Mouse (Mus musculus) adrenal gland, adult 8-10 months (tissue): ENCODE data around the gene Foxj3. TPM values are rescaled to one million over a fixed set of nuclear protein-coding genes. Genes with fewer than 3 reads are reported as not detected.
"Not testable (repeated sequence)": the region's sequence is repeated elsewhere in the genome, so short reads cannot be mapped to it uniquely, and the experiment has no call there.

Source experiments
- DNase-seq: peaks from one replicate; pipeline ENCODE4 v3.0.0; 2022
- total RNA-seq, 4 experiments: library from RNA; stranded (reverse); gene quantifications; 2 replicates each; pipeline ENCODE4 v1.2.4; 2022

Gene Foxj3
- total RNA-seq, result 10 to 100 TPM; 36.4 to 54.2 (median 52.0) TPM

DNA sequence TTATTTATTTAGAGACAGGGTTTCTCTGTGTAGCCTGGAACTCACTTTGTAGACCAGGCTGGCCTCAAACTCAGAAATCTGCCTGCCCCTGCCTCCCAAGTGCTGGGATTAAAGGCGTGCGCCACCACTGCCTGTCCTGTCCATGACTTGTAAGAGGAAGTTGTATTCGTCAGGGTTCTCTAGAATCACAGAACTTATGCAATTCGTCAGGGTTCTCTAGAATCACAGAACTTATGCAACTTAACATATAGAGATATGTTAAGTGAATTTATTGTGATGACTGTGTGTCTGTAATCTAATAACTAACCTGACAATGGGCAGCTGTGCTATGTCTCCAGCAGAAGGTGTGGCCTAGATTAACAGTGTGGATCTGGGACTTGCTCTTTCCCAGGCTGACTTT is at the start of gene Foxj3:
TSS of gene Foxj3 (plus strand) at position 390 of the 400 bp plus-strand sequence.
- not testable (repeated sequence) for DNase-seq

DNA sequence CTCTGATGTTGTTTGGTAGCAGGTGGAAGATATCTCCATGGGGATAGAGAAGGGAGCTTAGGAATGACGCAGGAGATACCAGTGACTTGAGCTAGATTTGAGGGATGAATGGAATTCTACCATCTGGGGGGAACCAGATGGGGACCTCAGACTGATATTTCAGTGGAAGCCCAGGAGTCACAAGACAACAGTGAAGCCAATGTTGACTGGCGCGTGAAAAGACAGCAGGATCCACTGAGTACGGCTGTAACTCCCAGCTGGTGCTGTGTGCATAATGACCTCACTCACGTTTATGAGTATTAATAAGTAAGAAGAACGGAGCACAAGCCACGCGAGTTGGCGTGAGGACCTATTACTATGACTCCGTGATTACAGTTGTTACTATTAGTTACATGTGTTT is 47.1 kb upstream of the Foxj3 start:
- DNase-seq, result no peak

DNA sequence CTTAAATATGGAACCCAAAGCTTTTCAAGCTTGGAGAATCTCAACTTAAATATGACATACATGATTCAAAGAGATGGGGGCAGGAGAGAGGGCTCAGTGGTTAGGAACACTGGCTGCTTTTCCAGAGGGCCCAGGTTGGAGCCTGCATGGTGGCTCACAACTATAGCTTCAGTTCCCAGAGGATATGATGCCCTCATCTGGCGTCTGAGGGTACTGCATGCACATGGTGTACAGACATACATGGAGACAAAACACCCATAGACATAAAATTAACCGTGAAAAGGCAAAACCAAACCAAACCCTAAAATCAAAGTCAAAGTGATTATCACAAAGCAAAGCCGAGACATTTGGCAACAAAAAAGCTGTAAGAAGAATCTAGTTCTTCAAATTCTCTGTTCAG is 46.0 kb upstream of the Foxj3 start:
- DNase-seq, result no peak

DNA sequence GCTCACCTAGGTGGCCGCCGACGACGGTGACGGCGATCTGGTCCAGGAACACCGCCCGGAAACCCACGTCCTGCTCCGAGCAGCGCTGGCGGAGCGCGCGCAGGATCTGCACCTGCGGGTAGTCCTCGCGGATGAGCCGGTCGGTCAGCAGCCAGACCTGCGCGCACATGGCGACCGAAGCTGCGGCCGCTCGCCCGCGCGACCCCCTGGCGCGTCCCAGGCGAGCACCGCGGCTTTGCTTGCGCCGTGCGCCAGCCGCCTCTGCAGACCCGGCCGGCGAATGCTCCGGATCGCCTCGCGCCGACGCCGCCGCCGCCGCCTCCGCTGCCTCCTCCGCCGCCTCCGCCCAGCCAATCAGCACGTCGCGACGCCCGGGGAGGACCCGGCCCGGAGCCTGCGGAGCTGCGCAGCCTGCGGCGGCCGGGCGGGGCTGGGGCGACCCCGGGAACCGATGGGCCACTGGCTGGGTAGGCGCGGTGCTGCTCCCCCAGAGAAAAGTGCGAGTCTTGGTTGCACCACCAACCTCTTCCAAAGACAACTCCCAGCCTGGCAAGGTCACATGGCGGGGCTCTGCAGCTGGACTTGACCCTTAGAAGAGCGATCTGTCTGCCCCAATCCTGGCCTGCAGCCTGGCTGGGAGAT is 44.4 kb upstream of the Foxj3 start, which contains the start of gene Rimkla:
TSS of gene Rimkla (minus strand) at position 338 of the 642 bp plus-strand sequence.
- peak; percentile 23 for DNase-seq

DNA sequence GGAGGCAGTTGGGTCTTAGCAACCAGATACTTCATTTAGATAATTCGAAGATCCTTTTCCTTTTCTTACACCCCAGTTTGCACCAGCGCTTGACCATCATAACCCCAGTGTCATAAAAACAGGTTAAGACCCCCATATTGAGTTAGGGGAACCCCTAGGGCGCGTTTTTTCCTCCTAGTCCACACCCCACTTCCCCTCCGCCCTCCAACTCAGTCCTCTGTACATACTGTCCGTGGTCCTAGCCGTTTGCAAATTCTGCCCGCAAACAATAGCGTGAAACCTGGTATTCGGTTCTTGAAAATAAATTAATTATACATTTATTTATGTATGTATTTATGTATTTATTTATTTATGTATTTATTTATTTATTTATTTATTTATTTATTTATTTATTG is 43.9 kb upstream of the Foxj3 start:
- DNase-seq, result no peak

DNA sequence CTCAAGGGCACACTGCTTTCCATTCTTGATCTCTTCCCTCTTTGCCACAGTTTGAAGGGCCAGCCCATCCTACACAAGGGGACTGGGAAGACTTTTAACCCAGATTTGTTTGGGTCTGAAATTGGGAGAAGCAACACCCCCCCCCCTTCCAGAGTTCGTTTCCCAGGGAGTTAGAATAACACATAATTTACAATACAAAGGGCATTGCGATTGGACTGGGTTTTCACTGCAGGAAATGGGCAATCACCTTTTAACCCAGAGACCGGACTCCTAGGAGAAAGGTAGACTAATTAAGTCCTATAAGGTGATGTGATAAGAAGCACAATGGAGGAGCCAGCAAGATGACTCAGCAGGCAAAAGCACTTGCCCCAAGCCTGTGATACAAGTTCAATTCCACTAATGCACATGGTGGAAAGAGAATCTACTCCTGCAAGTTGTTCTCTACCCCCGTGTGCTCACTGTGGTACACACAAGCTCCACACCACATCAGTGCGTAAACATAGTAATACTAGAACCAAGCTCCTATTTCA is 38.4 kb upstream of the Foxj3 start:
- DNase-seq, result no peak

DNA sequence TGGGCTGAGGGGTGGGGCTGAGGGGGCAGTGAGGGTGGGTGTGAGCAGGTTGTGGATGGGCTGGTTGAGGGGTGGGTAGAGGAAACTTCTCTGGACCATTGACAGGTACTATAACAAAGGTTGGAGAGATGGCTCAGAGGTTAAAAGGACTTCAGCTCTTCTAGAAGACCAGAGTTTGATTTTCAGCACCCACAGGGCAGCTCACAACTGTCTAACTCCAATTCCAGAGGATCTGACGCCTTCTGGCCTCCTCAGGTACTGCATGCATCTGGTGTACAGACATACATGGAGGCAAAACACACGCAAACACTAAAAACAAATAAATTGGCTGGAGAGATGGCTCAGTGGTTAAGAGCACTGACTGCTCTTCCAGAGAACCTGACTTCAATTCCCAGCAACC is 25.2 kb upstream of the Foxj3 start:
- no peak for DNase-seq

DNA sequence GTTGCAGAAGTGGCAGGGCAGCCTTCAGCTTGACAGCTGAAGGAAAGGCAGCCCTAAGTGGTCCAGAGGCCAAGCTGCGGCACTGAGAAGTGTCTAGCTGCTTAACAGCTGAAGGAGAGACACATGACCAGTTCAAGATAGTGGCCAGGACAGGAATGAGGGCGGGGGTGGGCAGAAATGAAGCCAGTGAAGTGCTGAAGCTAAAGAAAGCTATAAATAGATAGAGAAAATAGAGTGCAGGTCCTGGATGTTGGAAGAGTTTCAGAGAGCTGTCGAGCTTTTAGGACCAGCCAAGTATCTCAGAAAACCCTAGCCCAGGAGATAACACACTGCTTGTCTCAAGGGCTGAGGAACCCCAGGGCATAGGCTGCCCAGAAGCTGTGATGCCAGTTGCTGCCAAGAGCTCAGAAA is 24.1 kb upstream of the Foxj3 start:
- DNase-seq, result no peak

DNA sequence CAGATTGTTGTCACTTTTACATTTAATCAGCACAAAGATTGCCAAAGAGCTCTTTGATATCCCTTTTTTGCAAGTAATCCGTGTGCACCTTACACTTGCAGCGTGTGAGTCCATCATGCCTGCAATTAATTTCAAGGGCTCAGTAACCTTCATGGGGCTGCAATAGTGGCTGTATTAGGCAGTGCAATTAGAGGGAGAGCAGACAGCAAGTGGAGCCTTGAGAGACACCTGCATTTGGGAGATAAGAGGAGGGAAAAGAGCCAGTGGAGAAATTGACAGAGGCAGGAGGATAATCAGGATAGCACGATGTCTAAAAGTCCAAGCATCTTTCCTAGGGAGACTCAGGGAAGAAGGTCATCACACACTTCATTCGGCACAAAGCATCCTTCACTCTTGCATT is 13.2 kb upstream of the Foxj3 start:
- no peak for DNase-seq

DNA sequence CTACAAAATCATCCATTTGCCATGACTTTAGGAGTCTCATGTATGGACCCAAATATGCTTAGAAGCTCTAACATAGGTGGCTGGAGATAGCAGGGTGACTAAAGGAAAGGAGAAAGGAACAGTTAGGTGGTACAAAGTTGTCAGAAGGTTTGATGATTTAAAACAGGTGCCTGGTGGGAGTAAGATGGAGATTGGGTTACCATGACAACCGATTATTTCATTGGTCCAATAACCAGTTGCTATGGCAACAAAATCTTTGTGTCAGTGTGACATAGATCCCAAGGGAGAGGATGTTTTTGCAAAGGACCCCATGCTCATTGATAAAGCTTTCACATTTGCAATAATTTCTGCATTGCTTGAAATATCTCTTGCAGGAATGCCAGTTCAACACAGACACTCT is 12.8 kb upstream of the Foxj3 start:
- DNase-seq, result no peak

DNA sequence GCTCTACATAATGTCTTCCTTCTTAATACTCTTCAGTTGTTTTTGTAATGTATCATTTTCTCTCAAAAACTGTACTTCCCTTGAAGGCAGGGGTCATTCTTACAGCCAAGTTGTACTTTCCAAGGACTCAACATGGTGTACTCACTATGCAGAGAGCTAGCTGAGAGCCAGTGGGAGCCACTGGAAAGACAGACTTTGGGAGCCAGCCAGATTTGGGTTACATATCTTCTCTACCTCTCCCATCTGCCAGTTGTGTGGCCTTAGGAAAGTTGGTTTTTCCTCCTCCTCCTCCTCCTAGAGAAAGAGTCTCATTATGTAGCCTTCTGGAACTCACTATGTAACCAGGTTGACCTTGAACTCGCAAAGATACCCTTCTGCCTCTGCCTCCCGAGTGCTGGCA is 12.3 kb upstream of the Foxj3 start:
- DNase-seq, result no peak

DNA sequence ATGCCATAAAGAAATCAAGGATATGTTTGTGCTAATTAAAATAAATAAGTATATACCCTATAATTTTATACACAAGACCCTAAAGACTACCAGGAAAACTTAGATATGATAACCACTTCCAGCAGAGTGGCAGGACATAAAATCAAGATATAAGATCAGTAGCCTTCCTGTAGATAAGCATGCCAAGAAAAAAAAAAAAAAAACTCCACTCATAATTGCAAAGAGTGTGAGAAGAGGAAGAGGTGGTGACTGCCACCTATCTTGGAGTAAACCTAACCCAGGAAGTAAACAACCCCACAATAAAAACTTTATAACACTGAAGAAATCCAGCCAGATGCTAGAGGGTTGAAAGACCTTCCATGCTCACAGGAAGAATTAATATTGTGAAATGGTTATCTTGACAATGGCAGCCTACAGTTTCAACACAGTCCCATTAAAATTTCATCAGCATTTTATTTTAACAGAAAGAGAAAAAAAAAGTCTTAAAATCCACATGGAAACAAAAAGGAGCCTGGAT is 10.4 kb upstream of the Foxj3 start:
- no peak for DNase-seq

DNA sequence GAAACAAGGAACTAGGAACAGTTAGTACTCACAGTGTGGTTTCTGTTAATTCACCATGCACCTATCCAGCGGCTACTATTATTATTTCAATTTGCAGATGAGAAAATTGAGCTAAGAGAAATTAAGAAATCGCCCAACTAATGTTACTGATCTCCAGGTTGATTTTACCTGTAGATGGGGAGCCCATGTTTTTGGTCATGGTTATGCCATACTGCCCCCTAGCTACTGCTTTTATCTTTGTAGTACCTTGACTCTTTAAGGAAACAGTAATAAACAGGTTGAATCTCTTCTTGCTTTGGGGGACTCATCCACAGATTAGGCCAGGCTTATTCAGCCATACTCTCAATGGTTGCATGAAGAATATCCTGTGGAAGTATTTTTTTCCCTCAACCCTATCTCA is 5.0 kb upstream of the Foxj3 start:
- DNase-seq, result no peak

DNA sequence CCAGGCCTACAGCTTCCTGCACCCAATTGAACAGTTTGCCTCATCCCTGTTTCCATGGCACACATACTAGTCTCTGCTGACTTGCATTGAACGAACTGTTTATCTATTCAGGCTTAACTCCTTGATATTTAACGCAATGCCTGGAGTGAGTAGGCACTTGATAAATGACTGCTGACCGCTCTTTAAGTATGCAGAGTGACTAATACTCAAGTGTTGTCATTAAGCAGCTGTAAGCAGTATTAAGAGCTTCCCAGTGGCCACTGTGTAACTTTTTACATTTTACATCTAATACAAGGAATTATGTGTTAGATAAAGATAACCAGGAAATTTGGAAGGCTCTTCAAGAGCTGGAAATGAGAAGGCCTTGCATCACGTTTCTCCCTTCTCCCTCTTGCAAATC is 1.7 kb upstream of the Foxj3 start:
- DNase-seq, result no peak

DNA sequence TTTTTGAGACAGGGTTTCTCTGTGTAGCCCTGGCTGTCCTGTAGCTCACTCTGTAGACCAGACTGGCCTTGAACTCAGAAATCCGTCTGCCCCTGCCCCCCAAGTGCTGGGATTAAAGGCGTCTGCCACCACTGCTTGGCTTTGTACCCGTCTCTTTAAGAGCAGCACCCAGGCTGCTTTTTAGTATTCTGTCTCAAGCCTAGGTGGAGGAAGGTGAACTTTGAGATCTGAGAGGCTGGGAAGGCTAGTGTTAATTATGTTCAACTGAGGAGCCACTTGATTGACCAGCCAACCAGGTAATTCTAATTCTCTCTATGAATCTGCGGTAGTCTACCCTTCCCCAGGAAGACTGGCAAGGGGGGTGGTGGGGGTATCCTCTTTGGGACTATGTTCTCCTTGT is 632 bp downstream of the Foxj3 start:
- no peak for DNase-seq

DNA sequence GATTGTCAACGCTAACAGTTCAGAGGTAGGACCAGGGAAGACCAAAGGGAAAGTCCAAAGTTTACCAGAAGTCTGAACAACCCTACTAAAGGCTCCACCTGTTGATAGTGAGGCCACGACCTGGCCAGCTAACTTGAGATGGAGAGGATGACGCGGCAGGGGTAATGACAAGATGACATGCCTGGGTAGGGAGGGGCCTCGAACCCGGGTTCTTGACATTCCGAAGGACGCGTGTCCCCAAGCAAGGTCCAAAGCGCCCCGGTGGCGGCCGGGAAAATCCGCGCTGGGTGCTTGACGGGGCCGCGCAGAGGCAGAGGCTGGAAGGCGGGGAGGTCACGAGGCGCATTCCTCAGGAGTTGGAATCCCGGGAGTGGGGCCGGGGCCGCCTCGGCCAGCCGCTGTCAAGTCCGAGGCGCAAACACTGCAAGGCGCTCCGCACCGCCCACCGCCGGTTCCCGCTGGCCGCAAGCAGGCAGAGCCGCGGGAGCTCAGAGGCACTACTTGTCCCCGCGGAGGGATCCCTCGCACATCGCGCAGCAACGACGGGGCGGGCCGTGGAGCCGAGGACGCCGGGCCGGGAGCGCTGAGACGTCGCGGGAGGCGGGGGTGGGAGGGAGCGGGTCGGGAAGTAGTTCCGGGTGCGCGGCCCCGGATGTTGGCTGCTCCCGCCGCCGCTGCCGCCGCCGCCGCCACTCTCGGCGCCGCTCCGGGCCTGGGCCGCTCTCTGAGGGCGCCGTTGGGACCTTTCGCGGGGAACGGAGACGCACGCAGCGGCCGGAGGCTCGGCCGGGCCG is 2.4 kb downstream of the Foxj3 start, which contains the start of gene Frg2f1:
TSS of gene Frg2f1 (minus strand) at position 499 of the 794 bp plus-strand sequence.
- DNase-seq, result peak; percentile 87

DNA sequence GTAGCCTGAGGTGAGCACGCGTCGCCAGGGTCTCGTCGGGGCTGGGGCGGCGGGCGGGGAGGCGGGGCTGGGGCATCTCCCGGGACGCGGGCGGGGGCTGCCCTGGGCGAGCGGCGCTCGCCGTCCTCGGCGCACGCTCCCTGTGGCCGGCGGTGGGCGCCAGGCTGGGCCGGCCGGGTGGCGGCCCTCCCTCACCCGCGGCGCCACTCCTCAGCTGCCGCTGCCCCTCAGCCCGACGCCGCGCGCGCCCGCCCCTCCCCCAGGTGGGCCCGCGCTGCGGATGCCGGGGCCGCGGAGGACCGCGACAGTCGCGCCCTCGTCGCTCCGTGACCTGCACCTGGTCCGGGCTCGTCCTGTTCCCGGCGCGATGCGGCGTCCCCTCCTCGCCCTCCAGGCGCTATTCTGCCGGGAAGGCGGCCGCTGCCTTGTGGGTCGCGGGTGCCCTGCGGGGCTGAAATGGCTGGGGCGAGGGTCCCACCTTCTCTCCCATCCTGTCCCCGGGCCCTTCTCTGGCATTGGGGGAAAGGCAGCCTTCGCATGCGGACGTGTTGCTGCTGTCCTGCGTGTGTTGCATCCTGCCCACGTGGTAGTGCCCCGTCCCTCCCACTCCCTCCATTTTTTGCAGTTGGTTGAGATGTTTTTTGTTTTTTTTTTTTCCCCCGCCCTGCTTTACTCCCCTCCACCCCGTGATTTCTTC is 3.2 kb downstream of the Foxj3 start:
- peak; percentile 36 for DNase-seq

DNA sequence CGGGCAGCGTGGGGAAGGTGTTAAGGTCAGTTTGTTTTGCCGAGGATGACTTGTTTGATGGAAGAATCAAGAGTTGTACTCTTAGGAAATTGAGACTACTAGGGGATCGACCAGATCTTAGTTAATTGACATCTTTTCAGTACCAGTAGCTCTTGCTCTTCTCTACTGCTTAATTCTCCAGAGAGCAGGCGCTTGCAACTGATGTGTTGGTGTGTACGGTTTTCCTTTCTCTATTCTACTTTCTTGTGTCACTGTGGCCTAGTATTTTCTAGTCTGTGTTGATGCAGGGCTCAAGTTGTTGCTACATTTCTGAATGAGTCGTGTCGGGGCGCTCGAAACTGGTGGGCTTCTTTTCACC is 3.7 kb downstream of the Foxj3 start:
- no peak for DNase-seq

DNA sequence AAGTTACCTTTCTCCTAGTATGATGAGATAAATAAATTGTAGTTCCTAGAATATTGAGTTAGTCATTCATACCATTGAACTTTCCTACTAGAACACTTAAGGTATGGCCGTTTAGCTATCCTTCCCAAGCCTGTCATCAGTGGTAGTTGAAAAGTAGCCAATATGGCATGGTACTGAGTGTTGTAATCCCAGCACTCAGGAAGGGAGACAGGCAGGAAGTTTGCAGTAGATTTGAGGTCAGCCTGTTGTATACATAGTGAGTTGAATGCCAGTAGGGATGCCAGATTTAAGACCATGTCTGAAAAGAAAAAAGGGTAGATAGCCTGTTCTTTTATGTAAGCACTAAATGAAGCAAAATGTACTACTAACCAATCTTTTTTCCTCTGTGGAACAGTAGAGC is 14.1 kb downstream of the Foxj3 start:
- DNase-seq, result no peak

DNA sequence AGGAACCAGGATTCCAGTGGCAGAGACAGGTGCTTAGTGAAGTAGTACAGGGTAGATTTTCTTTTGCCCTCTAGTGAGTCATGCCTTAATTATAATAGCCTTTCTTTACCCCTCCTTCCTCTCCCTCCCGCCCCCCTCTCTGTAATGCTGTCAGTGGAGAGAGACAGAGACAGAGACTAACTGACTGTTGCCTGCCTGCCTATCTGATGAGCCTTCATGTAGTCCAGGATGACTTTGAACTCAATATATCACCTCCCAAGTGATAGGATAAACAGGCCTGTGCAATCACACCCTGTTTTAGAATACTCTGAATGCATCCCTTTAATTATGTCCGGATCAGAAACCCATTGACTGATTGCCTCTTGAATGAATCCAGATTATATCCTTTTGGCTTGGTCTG is 18.7 kb downstream of the Foxj3 start:
- no peak for DNase-seq

DNA sequence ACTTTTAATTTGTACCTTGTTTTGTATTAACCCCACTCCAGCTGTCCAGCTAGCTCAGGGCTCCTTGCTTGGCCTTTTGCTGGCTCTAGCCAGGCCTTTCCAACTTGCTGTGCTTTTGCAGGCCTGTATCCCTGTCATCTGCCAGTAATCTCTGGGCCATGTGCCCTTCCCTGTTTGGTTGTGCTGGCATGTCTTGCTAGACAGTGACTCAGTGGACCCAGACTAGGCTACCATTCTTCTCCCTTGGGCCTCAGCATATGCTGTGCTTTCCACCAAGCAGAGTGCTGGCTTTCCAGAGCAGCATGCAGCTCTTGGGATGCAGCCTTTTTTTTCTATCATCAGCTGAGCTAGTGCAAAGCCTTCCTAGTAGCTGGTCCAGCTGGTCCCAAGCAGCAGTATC is 26.3 kb downstream of the Foxj3 start:
- no peak for DNase-seq

DNA sequence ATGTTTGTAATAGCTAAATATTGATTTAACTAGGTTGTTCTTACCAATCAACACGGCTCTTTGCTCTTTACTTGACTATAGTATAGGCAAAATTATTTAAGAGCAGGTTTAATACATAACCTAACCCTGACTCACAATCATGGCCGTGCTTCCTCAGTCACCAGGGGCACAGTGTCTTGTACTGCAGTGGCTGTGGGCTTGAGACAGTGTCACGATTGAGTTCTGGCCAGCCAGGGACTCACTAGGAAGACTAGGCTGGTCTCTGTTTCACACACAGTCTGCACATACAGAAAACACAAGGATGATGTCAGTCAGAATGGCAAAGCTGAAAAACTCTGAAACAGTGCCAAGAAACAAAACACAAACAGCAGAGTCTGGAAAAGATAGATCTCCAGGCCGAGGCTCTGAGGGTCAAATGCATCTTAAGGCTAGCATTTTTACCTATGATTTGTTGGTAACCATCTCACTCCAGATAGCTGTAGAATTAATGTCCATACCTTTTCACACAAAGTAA is 29.6 kb downstream of the Foxj3 start:
- DNase-seq, result no peak

DNA sequence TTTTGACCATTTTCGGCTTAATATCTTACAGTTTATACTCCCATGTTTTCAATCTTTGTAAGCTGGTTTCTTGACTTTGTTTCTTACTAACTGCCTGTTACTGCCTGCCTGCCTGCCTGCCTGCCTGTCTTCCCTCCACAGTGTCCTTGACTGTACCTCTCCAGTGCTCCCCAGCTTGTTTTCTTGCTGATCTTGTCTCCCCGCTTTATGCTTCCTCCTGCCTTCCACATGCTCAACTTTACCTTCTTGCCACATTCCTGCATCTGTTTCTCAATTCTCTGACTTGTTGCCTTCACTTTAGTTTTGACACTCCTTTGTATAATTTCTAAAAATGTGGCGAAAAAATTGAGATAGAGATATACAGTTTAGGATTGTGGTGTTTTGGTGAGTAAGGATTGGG is 35.9 kb downstream of the Foxj3 start:
- no peak for DNase-seq
